Mouse (Mus musculus) forebrain, embryonic 15.5 days (tissue): ENCODE measurements around the gene Ralgps2. TPM values are rescaled to one million over a fixed set of nuclear protein-coding genes. Genes with fewer than 3 reads are reported as not detected.

Source experiments
- ATAC-seq: fragments of 200-750 bp; cut with Nextera tagmentation; replicated peaks from 2 replicates; pipeline ENCODE4 v1.8.0; 2017; ENCODE audit warnings: mild to moderate bottlenecking, moderate TSS enrichment, moderate library complexity
- H3K27ac ChIP-seq: fragments of 300-500 bp; sonication (generic); replicated peaks from 2 replicates; pipeline ENCODE4 v1.5.1; 2015; ENCODE audit warnings: mild to moderate bottlenecking, inconsistent platforms
- H3K27me3 ChIP-seq: fragments of 300-500 bp; sonication (generic); 2 replicates; pipeline ENCODE4 v1.6.1; 2015; ENCODE audit warnings: inconsistent platforms
- H3K36me3 ChIP-seq: fragments of 300-500 bp; sonication (generic); 2 replicates; pipeline ENCODE4 v1.6.1; 2015; ENCODE audit warnings: mild to moderate bottlenecking, inconsistent platforms
- H3K4me1 ChIP-seq: fragments of 300-500 bp; sonication (generic); 2 replicates; pipeline ENCODE4 v1.6.1; 2015; ENCODE audit warnings: inconsistent platforms
- H3K4me2 ChIP-seq: fragments of 300-500 bp; sonication (generic); replicated peaks from 2 replicates; pipeline ENCODE4 v1.6.1; 2015; ENCODE audit warnings: mild to moderate bottlenecking, inconsistent platforms
- H3K4me3 ChIP-seq: fragments of 300-500 bp; sonication (generic); 2 replicates; pipeline ENCODE4 v1.5.1; 2015; ENCODE audit warnings: mild to moderate bottlenecking, inconsistent platforms
- H3K9ac ChIP-seq: fragments of 300-500 bp; sonication (generic); replicated peaks from 2 replicates; pipeline ENCODE4 v1.6.1; 2015; ENCODE audit warnings: mild to moderate bottlenecking, inconsistent platforms
- H3K9me3 ChIP-seq: fragments of 300-500 bp; sonication (generic); 2 replicates; pipeline ENCODE4 v1.6.1; 2016; ENCODE audit warnings: inconsistent platforms
- WGBS: fragments of 180-500 bp; shearing (Covaris S2); methylation state at CpG from one replicate; pipeline ENCODE4 v1.1.7; 2015; ENCODE audit warnings: mixed read lengths; 5-methylcytosine and 5-hydroxymethylcytosine counted together
- polyA plus RNA-seq: library from polyadenylated mRNA; unstranded; fragments of >200 nt; fragmentation: Nextera tagmentation; extraction: Ambion mirVana; gene quantifications from 2 replicates; pipeline ENCODE4 v1.2.1, GENCODE M21; 2015

Ralgps2 gene
- polyA plus RNA-seq, 1 experiment from 2014 or later, result 139 TPM

- H3K4me3 ChIP-seq, result peak overlapping the region; percentile 98
- peak overlapping the region; percentile 99 for H3K27ac ChIP-seq
- H3K9ac ChIP-seq, result peak overlapping the region; percentile 95
- peak; percentile 93 for ATAC-seq
- WGBS, result 0% methylated on average over 51 of the region's 51 CpGs
- no peaks in the 10 kb centered on the region for H3K36me3 ChIP-seq
- peak overlapping the region; percentile 66 for H3K4me2 ChIP-seq
- H3K4me1 ChIP-seq, result peaks cover 26% of the 10 kb centered on the region
- H3K27me3 ChIP-seq, result no peaks in the 10 kb centered on the region
- no peaks in the 10 kb centered on the region for H3K9me3 ChIP-seq
Observed at GRCm38 (mm10) chr1:156938705-156939242, 652 bp downstream of the Ralgps2 start.

- no peaks in the 10 kb centered on the region for H3K36me3 ChIP-seq
- peak overlapping the region; percentile 66 for H3K4me2 ChIP-seq
- no peak overlapping the region for H3K9ac ChIP-seq
- no peaks in the 10 kb centered on the region for H3K9me3 ChIP-seq
- WGBS, result 78% methylated on average over 7 of the region's 7 CpGs
- no peaks in the 10 kb centered on the region for H3K27me3 ChIP-seq
- H3K27ac ChIP-seq, result no peak overlapping the region
- no peak for ATAC-seq
- H3K4me1 ChIP-seq, result peaks cover 26% of the 10 kb centered on the region
- H3K4me3 ChIP-seq, result peak overlapping the region; percentile 98
Observed at GRCm38 (mm10) chr1:156937436-156937835, 2.0 kb downstream of the Ralgps2 start.

GRCm38 (mm10) chr1:156933712-156934111 is 5.7 kb downstream of the Ralgps2 start:
- no peak overlapping the region for H3K4me2 ChIP-seq
- no peak overlapping the region for H3K9ac ChIP-seq
- no peaks in the 10 kb centered on the region for H3K36me3 ChIP-seq
- H3K27me3 ChIP-seq, result no peaks in the 10 kb centered on the region
- H3K9me3 ChIP-seq, result no peaks in the 10 kb centered on the region
- H3K4me1 ChIP-seq, result peaks cover 36% of the 10 kb centered on the region
- WGBS, result 96% methylated on average over 7 of the region's 7 CpGs
- H3K27ac ChIP-seq, result no peak overlapping the region
- ATAC-seq, result no peak
- no peak overlapping the region for H3K4me3 ChIP-seq

- Histone ChIP-seq H3K9me3 (no peaks in the 10 kb centered on the region), H3K36me3 (no peaks in the 10 kb centered on the region), H3K4me2 (no peak overlapping the region), H3K9ac (no peak overlapping the region), H3K4me3 (no peak overlapping the region), H3K4me1 (peaks cover 31% of the 10 kb centered on the region), H3K27me3 (no peaks in the 10 kb centered on the region), H3K27ac (no peak overlapping the region)
- no peak for ATAC-seq
- 26% methylated on average over 3 of the region's 3 CpGs for WGBS
Observed at GRCm38 (mm10) chr1:156932036-156932774, 7.2 kb downstream of the Ralgps2 start.

- no peaks in the 10 kb centered on the region for H3K36me3 ChIP-seq
- peaks cover 28% of the 10 kb centered on the region for H3K4me1 ChIP-seq
- H3K27me3 ChIP-seq, result no peaks in the 10 kb centered on the region
- 72% methylated on average over 10 of the region's 10 CpGs for WGBS
- no peak overlapping the region for H3K4me3 ChIP-seq
- no peak overlapping the region for H3K4me2 ChIP-seq
- H3K9me3 ChIP-seq, result no peaks in the 10 kb centered on the region
- ATAC-seq, result 0 out of 2 replicates have a peak, but pooled peaks have one; percentile 16
- H3K27ac ChIP-seq, result no peak overlapping the region
- H3K9ac ChIP-seq, result no peak overlapping the region
Observed at GRCm38 (mm10) chr1:156931106-156931870, 8.1 kb downstream of the Ralgps2 start.

GRCm38 (mm10) chr1:156930263-156930662 is 9.2 kb downstream of the Ralgps2 start:
- Histone ChIP-seq H3K4me2 (no peak overlapping the region), H3K9ac (no peak overlapping the region), H3K36me3 (no peaks in the 10 kb centered on the region), H3K4me3 (no peak overlapping the region), H3K4me1 (peaks cover 26% of the 10 kb centered on the region), H3K27me3 (no peaks in the 10 kb centered on the region), H3K9me3 (no peaks in the 10 kb centered on the region), H3K27ac (no peak overlapping the region)
- no peak for ATAC-seq
- WGBS, result 66% methylated on average over 5 of the region's 5 CpGs

GRCm38 (mm10) chr1:156928255-156928654 is 11.2 kb downstream of the Ralgps2 start:
- H3K36me3 ChIP-seq, result no peaks in the 10 kb centered on the region
- no peak overlapping the region for H3K9ac ChIP-seq
- H3K27ac ChIP-seq, result no peak overlapping the region
- H3K9me3 ChIP-seq, result no peaks in the 10 kb centered on the region
- no peak overlapping the region for H3K4me3 ChIP-seq
- 88% methylated on average over 4 of the region's 4 CpGs for WGBS
- H3K4me1 ChIP-seq, result peaks cover 26% of the 10 kb centered on the region
- no peak for ATAC-seq
- no peak overlapping the region for H3K4me2 ChIP-seq
- H3K27me3 ChIP-seq, result no peaks in the 10 kb centered on the region

GRCm38 (mm10) chr1:156923511-156923910 is 15.9 kb downstream of the Ralgps2 start:
- Histone ChIP-seq H3K4me2 (no peak overlapping the region), H3K27me3 (no peaks in the 10 kb centered on the region), H3K4me3 (no peak overlapping the region), H3K9me3 (no peaks in the 10 kb centered on the region), H3K9ac (no peak overlapping the region), H3K27ac (no peak overlapping the region), H3K36me3 (no peaks in the 10 kb centered on the region), H3K4me1 (peaks cover 29% of the 10 kb centered on the region; the same call in 1 of the 2 replicates)
- 80% methylated on average over 1 of the region's 1 CpGs for WGBS
- ATAC-seq, result no peak

GRCm38 (mm10) chr1:156922921-156923320 is 16.5 kb downstream of the Ralgps2 start:
- no peaks in the 10 kb centered on the region for H3K36me3 ChIP-seq
- peaks cover 33% of the 10 kb centered on the region; the same call in 1 of the 2 replicates for H3K4me1 ChIP-seq
- 71% methylated on average over 6 of the region's 6 CpGs for WGBS
- no peak overlapping the region for H3K27ac ChIP-seq
- no peaks in the 10 kb centered on the region for H3K27me3 ChIP-seq
- no peak for ATAC-seq
- H3K9me3 ChIP-seq, result no peaks in the 10 kb centered on the region
- no peak overlapping the region for H3K4me2 ChIP-seq
- H3K4me3 ChIP-seq, result no peak overlapping the region
- H3K9ac ChIP-seq, result no peak overlapping the region

GRCm38 (mm10) chr1:156921290-156921994 is 18.0 kb downstream of the Ralgps2 start:
- Histone ChIP-seq H3K36me3 (no peaks in the 10 kb centered on the region), H3K27ac (no peak overlapping the region), H3K4me2 (no peak overlapping the region), H3K9ac (no peak overlapping the region), H3K4me3 (no peak overlapping the region), H3K27me3 (no peaks in the 10 kb centered on the region), H3K4me1 (peaks cover 34% of the 10 kb centered on the region), H3K9me3 (no peaks in the 10 kb centered on the region)
- 74% methylated on average over 12 of the region's 12 CpGs for WGBS
- no peak for ATAC-seq

- Histone ChIP-seq H3K4me2 (no peak overlapping the region), H3K27me3 (no peaks in the 10 kb centered on the region), H3K9ac (no peak overlapping the region), H3K36me3 (no peaks in the 10 kb centered on the region), H3K4me3 (no peak overlapping the region), H3K9me3 (no peaks in the 10 kb centered on the region), H3K27ac (peak overlapping the region; percentile 41; the same call in 1 of the 2 replicates), H3K4me1 (peaks cover 34% of the 10 kb centered on the region)
- ATAC-seq, result peak; percentile 58; the same call in 1 of the 2 replicates
- 7% methylated on average over 3 of the region's 3 CpGs for WGBS
Observed at GRCm38 (mm10) chr1:156917460-156917859, 22.0 kb downstream of the Ralgps2 start.

- peaks cover 28% of the 10 kb centered on the region for H3K4me1 ChIP-seq
- WGBS, result 78% methylated on average over 3 of the region's 3 CpGs
- H3K27me3 ChIP-seq, result no peaks in the 10 kb centered on the region
- H3K27ac ChIP-seq, result no peak overlapping the region
- no peak overlapping the region for H3K4me2 ChIP-seq
- no peaks in the 10 kb centered on the region for H3K9me3 ChIP-seq
- H3K36me3 ChIP-seq, result no peaks in the 10 kb centered on the region
- no peak for ATAC-seq
- H3K4me3 ChIP-seq, result no peak overlapping the region
- no peak overlapping the region for H3K9ac ChIP-seq
Observed at GRCm38 (mm10) chr1:156916361-156916760, 23.1 kb downstream of the Ralgps2 start.
